Mouse (Mus musculus): ENCODE data around the gene Znhit6.

Gene Znhit6

GRCm38 (mm10) chr3:145645463-145645862 is 69.5 kb downstream of the Znhit6 start:
- DNase-seq (ENCODE audit: low spot score in 2 of 2), result no peak

GRCm38 (mm10) chr3:145646009-145646408 is 70.0 kb downstream of the Znhit6 start:
- no peak for DNase-seq (ENCODE audit: low spot score in 2 of 2)

DNA sequence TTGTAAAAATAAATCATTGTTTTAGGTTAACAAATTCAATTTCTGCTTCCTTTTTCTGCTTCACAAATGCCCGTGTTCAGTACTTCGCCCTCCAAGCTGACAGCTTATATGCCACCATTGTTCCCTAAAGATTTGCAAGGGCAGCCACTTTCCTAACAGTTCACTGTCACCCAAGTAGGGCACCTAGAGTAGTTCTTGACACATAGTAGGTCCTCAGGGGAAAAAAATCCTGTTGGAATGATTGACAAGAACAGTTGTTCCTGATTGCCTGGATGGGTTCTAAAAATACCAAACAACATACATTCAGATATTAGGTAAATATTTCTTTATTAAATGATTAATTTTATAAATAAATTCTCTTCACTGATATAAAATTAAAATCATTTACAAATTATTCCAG is 70.7 kb downstream of the Znhit6 start:
- no peak for DNase-seq (ENCODE audit: low spot score in 2 of 2)

DNA sequence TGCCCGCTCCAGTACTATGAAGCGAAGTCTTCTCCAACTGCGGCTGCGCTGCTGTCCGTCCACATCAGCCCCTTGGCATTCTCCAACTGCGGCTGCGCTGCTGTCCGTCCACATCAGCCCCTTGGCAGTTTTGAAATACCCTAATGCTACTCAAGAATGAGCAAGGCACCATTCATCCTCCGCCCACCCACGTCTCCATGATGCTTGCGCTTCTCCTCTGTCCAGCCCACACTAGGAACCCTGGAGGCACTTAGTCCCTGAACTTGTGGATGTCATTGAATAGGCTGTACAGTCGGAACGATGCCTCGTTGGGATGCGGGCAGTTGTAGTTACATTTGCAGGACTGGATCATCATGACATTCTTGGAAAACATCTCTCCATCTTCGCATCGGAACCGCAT is 71.4 kb downstream of the Znhit6 start:
- no peak for DNase-seq (ENCODE audit: low spot score in 2 of 2)

- no peak for DNase-seq (ENCODE audit: low spot score in 2 of 2)
Measured at GRCm38 (mm10) chr3:145648097-145648931, 72.3 kb downstream of the Znhit6 start.

GRCm38 (mm10) chr3:145648991-145649851 is 73.2 kb downstream of the Znhit6 start:
- DNase-seq (ENCODE audit: low spot score in 2 of 2), result no peak

GRCm38 (mm10) chr3:145649852-145650202 is 73.8 kb downstream of the Znhit6 start, which contains the start of gene Ccn1:
Ccn1 (minus strand) TSS chr3:145649981.
- DNase-seq (ENCODE audit: low spot score in 2 of 2), result no peak

DNA sequence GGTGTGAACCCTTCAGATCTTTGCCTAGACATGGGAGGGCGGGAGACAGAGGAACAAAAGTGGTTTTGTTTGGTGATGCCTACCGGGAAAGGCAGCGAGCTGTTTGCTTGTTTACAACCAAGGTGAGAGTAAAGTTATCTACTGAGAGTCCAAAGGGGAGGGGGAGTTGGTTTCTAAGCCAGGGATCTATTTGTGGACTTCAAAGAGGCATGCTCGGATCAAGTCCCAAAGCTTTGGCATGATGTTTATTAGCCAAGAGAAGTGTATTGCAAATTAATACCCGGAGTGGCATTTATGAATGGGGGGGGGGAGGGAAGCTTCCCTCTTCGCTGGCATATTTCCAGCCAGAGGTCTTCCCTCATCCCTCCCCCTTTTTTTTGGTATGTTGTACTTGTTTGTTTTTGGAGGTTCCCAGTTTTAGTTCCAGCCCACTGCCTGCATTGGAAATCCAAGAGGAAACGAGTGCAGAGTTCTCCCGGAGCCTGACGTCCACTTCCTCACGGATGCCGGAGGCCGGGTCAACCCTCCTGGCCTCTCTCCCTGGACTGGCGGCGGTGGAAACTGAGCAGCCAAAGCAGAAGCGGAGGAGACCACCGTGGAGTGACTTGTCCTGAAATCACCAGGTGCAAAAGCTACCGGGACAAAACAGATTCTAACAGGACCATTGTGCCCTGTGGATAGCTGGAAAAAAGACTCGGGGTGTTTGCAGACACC is 74.5 kb downstream of the Znhit6 start:
- no peak for DNase-seq (ENCODE audit: low spot score in 2 of 2)

DNA sequence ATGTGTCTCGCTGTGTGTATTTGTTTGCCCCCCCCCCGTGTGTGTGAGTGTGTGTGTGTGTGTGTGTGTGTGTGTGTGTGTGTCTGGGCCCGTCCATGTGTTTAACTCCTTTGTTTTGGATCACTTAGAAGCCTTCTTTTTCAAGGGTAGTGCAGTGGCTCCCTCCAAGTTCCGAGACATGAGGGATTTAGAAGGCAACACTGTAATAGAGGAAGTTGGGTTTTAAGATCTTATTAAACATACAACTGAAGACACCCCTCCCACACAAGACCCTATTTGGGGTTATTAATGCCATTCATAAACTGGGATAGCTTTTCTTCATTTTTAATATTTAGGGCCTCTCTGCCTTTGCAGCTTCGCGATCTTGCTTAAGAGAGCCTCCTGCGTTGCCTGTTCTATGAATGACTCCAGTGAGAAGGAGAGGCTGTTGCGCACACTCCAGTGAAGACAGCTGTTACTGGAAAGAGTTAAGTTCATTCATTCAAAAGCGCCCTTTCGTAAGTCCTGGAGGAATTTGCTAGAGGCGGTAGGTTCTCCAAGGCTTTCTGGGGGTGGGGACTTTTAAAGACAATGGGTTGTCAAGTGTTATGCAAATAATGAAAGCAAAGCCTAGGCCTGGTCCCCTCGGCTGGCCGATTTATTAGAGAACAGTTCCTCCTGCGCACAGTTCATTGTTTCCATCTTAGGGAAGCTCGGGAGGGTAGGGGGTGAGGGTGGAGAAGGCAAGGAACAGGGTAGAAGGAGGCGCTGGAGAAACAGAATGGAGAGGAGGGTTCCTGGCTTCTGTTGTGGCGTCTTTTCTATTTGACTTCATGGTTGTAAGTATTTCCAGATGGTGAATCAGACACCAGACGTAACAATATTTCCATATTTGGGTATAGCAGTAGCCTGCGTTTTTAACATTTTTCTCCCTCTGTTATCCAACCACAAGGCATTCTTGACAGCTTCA is 75.3 kb downstream of the Znhit6 start:
- no peak for DNase-seq (ENCODE audit: low spot score in 2 of 2)

DNA sequence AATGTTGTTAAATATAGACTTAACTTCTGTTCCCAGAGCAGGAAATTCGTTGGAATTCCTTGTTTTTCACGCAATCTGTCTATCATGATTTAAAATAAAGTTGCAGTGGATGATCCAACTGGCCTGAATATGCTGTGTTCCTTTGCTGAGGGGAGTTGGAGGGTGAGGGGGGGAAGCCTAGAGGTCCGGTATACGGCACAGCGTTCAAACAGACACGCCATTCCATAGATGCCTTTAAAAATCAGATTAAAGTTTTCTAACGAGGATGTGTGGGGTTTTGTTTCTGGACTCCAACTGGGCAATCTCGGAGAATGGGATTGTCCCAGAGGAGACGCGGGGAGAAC is 75.9 kb downstream of the Znhit6 start:
- no peak for DNase-seq (ENCODE audit: low spot score in 2 of 2)

- no peak for DNase-seq (ENCODE audit: low spot score in 2 of 2)
Measured at GRCm38 (mm10) chr3:145652322-145653131, 76.5 kb downstream of the Znhit6 start.

DNA sequence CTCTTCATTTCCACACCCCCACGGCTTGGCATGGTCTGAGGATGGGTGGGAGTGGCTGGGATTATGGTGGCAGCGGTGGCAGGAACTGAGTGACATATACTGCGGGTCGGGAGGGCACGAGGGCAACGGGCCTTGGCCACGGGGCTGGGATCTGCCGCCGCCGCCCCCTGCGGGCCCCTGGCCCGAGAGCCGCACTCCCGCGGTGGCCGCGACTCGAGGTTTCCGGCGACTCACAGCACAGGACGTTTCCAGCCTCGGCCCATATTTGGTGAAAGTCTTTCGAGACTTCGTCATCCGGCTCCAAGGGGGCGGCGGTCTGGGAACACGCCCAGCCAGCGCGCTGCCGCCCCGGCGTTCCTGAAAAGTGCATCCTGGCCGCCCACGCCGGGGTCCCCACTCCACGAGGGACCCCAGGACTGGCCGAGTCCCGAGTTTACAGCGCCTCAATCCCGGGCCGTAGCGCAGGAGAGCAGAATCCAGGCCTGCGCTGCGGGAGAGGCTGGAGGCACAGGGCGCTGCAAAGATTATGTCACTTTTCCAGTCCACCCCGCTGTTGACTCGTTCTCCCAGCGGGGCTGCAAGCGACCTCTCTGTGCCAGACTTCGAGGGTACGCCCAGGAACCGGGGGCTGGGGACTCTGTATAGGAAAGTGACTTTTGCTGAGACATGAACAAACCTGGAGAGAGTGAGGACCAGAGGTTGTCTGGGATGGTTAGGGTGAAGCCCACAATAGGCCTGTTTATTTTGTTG is 77.4 kb downstream of the Znhit6 start:
- DNase-seq (ENCODE audit: low spot score in 2 of 2), result peak; percentile 20 to 63

GRCm38 (mm10) chr3:145654028-145654427 is 78.0 kb downstream of the Znhit6 start:
- no peak for DNase-seq (ENCODE audit: low spot score in 2 of 2)
